Mouse (Mus musculus) bone marrow macrophage, adult 2 months (primary cell): Measurements from ENCODE around the gene Ticrr.

Experiments
- CTCF ChIP-seq: IDR thresholded peaks from 2 replicates; pipeline ENCODE4 v1.5.1; 2012; ENCODE audit warnings: low read depth, mild to moderate bottlenecking, low read length, moderate library complexity
- POLR2A ChIP-seq: IDR thresholded peaks from 2 replicates; pipeline ENCODE4 v1.6.1; 2012; ENCODE audit warnings: mild to moderate bottlenecking, low read depth, low read length, borderline replicate concordance

DNA sequence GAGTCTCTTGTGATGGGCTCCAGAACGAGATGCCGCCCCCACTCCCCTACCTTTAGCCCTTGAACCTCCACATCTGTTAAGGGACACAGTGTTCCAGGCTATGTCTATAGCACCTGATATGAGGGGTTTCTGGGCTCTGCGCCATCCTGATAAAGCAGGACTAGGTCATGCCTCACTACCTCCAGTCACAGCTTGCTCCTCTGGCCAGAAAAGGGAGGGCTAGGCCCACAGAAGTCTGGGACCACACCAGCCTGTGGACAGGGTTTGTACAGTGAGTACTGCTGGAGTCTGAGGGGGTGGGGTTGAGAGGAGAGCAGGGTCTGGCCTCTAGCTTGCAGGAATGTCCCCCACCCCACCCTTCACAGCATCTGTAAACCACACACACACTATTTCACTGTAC lies 12.8 kb upstream of the Ticrr start:
- TF ChIP-seq CTCF: no peak
- TF ChIP-seq POLR2A: no peak
